Mouse (Mus musculus): ENCODE results near the gene Asic2. TPM values are rescaled to one million over a fixed set of nuclear protein-coding genes. Genes with fewer than 3 reads are reported as not detected.
A peak's percentile ranks its signal among the peaks of the same experiment; 100 is the strongest.

Asic2 gene
- total RNA-seq, 2 experiments from 2014 or later, result 0.11 to 0.31 TPM

GRCm38 (mm10) chr11:81750016-81750415 lies 218.2 kb downstream of the Asic2 start:
- DNase-seq (ENCODE audit: low spot score), result no peak

- DNase-seq (ENCODE audit: low spot score), result no peak
These were observed 229.3 kb downstream of the Asic2 start for GRCm38 (mm10) chr11:81738995-81739394.

- no peak for DNase-seq (ENCODE audit: low spot score)
These were observed 230.5 kb downstream of the Asic2 start for GRCm38 (mm10) chr11:81737777-81738176.

GRCm38 (mm10) chr11:81722071-81722470 lies 246.2 kb downstream of the Asic2 start:
- DNase-seq (ENCODE audit: low spot score), result no peak

- DNase-seq (ENCODE audit: low spot score), result no peak
These were observed 253.5 kb downstream of the Asic2 start for GRCm38 (mm10) chr11:81714801-81715200.

- no peak for DNase-seq (ENCODE audit: low spot score)
These were observed 261.3 kb downstream of the Asic2 start for GRCm38 (mm10) chr11:81706996-81707395.

GRCm38 (mm10) chr11:81698008-81698407 lies 270.2 kb downstream of the Asic2 start:
- no peak for DNase-seq (ENCODE audit: low spot score)

GRCm38 (mm10) chr11:81695501-81695900 lies 272.8 kb downstream of the Asic2 start:
- no peak for DNase-seq (ENCODE audit: low spot score)

- no peak for DNase-seq (ENCODE audit: low spot score)
These were observed 287.7 kb downstream of the Asic2 start for GRCm38 (mm10) chr11:81680511-81680910.

GRCm38 (mm10) chr11:81671724-81672123 lies 296.5 kb downstream of the Asic2 start:
- no peak for DNase-seq (ENCODE audit: low spot score)

- no peak for DNase-seq (ENCODE audit: low spot score)
These were observed 297.8 kb downstream of the Asic2 start for GRCm38 (mm10) chr11:81670436-81670835.

GRCm38 (mm10) chr11:81658850-81659249 lies 309.4 kb downstream of the Asic2 start:
- DNase-seq (ENCODE audit: low spot score), result no peak

GRCm38 (mm10) chr11:81657121-81657520 lies 311.1 kb downstream of the Asic2 start:
- DNase-seq (ENCODE audit: low spot score), result no peak

- no peak for DNase-seq (ENCODE audit: low spot score)
These were observed 320.4 kb downstream of the Asic2 start for GRCm38 (mm10) chr11:81647828-81648227.

GRCm38 (mm10) chr11:81645549-81645948 lies 322.7 kb downstream of the Asic2 start:
- no peak for DNase-seq (ENCODE audit: low spot score)

- DNase-seq (ENCODE audit: low spot score), result no peak
These were observed 331.9 kb downstream of the Asic2 start for GRCm38 (mm10) chr11:81636356-81636755.

- DNase-seq (ENCODE audit: low spot score), result peak; percentile 39
These were observed 333.6 kb downstream of the Asic2 start for GRCm38 (mm10) chr11:81634360-81635350.

- no peak for DNase-seq (ENCODE audit: low spot score)
These were observed 343.1 kb downstream of the Asic2 start for GRCm38 (mm10) chr11:81625199-81625598.

GRCm38 (mm10) chr11:81620516-81620915 lies 347.7 kb downstream of the Asic2 start:
- DNase-seq (ENCODE audit: low spot score), result no peak

- no peak for DNase-seq (ENCODE audit: low spot score)
These were observed 351.8 kb downstream of the Asic2 start for GRCm38 (mm10) chr11:81616437-81616836.

- no peak for DNase-seq (ENCODE audit: low spot score)
These were observed 354.2 kb downstream of the Asic2 start for GRCm38 (mm10) chr11:81613869-81614620.

GRCm38 (mm10) chr11:81612798-81613540 lies 355.3 kb downstream of the Asic2 start:
- peak; percentile 81 for DNase-seq (ENCODE audit: low spot score)
